Mouse (Mus musculus) cerebellum, adult 9-10 months (tissue): ENCODE measurements around the gene Hcrtr1.
A peak's percentile ranks its signal among the peaks of the same experiment; 100 is the strongest.

Source experiments
- DNase-seq: peaks from one replicate; pipeline ENCODE4 v3.0.0; 2022

Gene Hcrtr1

DNA sequence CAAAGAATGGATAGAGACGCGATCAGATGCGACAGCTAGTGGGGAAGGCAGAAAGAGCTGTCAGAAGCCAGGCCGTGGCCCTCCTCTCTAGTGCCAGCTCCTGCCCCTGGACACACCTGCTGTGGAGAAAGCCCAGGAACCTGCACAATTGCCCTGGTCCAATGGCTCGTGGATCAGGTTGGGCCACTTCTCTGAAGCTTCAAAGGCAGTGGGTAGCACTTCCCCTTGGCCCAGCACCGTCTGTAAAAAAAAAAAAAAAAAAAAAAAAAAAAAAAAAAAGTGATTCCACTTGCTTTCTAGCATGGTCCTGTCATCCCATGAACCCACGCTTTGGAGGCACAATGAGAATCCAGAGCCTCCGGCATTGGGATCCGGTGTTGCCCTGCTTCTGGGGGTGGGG is 28.7 kb upstream of the Hcrtr1 start:
- no peak for DNase-seq

DNA sequence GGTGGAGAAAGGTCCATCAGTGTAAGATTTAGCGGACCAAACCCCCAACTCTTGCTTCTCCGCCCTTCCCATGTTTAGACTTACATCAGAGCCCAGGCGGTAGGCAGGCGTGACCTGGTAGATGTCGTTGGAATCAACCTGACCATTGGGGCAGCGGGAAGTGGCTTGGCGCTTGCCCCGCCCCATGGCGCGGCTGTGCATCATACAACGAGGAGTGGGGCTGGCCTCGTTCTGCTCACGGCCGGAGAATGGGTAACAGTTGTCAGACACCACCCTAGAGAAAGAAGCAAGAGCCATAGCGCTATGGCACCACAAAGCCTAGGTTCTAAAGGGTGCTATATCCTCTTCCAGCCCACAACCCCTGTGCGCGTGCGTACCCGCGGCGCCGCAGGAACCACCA is 28.2 kb upstream of the Hcrtr1 start:
- no peak for DNase-seq

DNA sequence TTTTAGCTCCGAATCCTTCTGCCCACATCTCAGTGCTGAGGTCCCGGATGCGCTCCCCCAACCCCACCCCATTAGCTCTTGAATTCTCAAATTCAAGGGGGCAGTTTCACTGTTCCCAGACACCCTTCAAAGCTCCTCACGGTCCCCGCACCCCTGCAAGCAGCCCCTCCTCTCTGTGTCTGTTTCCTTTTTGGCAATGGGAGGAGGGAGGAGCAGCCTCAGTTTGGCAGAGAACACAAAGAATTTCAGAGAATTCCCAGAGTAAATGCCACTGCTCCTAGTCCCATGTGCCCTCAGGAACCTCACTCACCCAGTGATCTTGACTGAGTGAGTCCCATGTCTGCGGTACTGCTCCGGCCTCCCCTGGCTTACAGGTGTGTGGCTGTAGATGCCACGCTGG is 27.4 kb upstream of the Hcrtr1 start:
- DNase-seq = no peak

DNA sequence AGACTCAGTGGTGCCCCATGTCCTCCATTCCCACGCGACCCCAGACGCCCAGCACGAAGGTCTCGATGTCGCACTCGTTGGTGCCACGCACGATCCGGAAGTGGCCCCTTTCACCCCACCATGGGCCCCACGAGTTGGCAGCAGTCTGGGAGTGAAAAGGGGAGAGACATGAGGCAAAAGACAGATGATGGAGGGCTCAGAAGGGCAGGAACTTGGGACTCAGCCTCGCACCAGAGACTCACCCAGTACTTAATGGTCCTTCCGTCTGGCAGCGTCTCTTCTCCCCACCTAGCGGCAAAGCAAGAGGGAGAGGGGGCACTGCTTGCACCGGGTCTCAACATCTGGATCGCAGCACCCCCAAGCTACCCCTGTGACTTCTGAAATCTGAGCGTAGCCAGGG is 26.9 kb upstream of the Hcrtr1 start:
- DNase-seq = no peak

DNA sequence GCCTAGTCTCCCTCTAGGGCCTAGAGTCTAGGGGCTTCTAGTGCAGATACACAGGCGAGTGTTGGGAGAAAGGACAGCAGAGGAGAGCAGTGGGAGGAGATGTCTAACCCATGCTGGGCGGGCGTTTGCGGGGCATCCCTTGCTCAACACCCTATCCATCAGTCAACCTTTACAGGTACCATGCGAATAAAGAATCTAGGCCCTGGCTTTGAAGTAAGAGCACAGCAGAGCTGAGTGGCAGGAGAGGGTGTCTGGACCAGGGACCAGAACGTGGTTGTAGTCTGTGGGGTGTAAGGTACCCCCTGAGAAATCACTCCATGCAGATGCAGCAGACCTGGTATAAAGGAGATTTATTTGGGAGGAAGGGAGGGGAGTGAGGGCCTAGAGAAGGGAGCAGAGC is 25.0 kb upstream of the Hcrtr1 start:
- no peak for DNase-seq

DNA sequence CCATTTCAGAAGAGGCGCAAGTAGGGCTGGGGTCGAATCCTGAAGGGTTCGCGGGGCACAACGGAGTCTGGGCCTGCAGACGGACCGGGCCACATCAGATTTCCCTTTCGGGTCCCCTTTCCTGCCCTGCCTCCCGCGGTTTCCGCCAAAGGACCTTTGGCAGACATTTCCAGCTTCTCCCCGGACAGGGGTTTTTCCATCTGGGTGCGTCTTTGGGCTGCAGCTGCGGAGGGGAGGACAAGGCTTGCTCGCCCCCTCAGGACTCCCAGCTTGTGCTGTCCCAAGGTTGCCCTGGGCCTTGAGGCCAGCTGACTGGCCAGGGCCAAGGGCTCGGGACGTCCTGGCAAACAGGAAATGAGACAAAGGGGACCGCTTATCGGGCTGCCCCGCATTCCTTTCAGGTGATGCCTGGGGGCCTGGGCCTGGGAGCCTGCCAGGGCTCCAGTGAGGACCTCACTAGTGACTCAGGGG is 24.3 kb upstream of the Hcrtr1 start:
- DNase-seq = no peak

DNA sequence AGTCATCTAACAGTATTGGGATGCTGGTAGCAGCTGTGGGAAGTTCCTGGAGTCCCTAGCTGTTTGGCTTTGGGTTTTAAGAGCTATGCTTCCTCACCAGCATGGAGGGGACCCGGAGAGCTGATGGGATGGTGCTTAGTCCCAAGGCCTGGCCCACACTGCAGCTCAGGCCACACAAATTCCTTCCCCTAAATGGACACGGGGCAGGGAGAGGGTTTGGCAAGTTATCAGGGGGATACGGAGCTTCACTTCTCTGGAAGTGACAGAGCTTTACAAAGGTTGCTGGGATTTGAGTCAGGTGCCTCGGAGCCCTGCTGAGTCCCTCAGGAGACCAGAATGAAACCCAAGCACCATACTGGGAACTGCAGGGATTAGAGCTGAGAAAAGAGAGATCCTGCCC is 22.2 kb upstream of the Hcrtr1 start:
- DNase-seq = no peak

DNA sequence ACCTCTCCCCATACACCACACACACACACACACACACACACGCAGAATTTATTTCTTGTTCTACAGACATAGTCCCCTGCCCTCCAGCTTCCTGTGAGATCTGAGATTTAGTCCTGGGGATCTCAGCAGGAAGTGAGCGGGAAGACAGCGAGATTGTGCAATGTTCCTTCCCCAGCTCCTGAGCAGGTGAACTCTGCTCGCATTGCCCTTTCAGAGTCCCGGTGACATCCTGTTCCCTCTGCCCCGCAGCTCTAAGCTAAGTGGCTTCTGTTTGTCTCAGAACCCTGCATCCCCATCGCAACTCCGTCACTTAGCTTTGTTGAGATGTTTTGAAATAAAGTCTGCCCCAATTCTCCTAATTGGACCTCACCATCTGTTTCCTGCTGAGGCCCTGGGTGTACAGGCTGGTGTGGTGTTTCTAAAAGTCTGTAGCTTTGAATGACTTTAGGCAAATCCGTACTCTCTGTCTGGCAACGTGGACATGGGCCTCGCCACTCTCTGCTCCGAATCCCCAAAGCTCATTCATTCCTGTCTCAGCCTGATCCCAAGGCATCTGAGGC is 17.7 kb upstream of the Hcrtr1 start:
- DNase-seq = no peak

DNA sequence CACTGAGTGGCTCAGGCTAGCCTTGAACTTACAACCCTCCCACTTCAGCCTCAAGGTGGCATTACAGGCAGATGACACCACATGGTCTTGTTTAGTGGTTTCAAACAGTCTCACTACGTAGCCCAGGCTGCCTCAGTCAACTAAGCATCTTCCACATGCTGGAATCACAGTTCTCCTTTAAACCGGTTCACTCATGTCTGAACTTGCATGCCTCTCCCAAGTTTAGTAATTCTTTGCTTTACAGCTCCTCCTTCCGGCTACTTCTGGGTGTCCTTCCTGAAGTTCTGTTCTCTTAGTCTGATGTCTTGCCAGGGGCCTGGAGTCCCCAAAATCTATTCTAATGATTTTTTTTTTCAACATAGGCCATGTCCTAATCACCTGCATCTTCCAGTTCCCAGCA is 15.1 kb upstream of the Hcrtr1 start:
- no peak for DNase-seq

DNA sequence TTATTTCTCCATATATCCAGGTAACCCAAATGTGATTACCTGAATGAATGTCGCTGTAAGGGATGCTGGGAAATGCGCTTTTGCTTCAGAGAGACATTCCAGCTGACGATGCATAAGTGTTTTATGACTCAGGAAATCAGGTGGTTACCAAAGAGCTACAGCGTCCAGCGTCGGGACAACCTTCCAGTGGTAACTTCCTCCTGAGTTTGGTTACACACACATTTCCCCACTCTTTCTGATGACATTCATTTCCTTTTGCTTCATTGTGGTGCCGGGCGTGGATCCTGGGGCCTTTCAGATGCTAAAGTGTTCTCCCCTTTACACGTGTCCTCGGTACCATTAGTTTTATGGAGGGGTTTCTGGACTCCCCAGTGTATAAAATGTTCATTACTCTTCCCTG is 9.2 kb upstream of the Hcrtr1 start:
- no peak for DNase-seq

DNA sequence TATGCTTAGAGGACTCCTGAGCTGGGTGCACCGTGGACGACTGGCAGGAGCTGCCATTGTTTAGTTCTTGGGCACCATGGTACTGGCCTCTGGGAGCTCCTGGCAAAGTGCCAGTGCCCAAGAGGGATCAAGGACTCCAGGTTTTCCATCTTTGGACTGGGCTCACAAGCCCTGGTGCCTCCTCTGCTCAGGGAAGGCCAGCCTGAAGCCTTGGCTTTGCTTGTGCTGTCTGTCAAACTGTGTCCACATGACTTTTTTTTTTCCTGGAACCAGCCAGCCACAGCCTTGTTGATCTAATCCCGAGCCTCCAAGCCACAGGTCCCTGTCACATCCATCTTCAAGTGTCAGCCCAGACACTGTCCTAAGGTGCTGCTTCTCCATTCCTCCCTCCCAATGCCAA is 2.6 kb upstream of the Hcrtr1 start:
- no peak for DNase-seq

DNA sequence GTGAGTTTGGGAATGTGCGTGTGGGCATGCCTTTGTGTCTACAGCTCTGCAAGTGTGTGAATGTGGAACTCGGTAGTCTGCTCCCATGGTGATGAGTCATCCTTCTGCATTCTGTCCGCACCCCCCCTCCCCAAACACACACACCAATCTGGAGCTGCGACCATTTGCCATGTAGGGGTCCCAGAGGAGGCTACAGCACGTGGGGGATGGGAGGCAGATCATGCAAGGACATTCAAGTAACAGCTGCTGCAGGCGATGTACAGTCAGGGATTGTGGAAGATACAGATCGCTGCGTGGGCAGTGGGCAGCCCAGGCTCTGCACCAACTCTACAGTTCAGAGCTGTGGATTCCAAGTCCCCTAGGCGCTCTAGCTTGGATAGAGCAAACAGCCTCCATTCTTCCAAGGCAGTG is 1.8 kb upstream of the Hcrtr1 start:
- DNase-seq = no peak

DNA sequence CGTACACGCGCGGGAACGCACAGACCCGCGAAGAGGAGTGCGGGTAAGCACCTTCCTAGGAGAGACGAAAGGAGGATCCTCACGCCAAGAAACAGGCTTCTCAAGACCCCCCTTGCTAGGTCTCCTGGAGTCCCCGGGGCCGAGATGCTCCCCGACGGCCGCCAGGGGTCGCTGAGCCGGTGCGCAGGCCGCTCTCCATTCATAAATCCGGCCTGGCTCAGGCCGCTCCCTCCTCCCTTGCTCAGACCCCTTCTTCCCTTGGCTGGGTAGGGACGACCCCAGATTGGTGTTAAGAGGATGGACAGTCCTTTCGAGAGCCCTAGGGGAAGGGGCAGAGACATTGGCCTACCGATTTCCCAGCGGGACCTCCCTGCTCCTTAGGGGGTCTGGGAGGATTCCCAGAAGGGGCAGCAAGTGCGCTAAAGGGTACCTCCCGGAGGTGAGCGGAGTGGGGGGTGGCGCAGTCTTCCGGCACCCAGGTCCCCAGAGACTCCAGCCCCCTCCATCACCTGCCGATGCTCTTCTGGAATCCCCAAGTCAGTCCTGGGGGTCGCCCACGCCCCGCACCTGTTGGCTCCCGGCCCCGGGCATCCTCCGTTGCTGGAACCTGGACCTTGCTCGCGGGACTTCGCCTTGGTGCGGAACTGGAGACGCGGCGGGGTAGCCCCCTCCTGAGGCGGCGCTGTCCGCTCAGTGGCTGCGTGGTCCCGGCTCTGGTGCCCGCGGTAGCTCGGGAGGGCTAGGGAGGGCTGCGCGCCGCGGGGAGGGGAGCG is 532 bp downstream of the Hcrtr1 start:
- peak; percentile 35 for DNase-seq

DNA sequence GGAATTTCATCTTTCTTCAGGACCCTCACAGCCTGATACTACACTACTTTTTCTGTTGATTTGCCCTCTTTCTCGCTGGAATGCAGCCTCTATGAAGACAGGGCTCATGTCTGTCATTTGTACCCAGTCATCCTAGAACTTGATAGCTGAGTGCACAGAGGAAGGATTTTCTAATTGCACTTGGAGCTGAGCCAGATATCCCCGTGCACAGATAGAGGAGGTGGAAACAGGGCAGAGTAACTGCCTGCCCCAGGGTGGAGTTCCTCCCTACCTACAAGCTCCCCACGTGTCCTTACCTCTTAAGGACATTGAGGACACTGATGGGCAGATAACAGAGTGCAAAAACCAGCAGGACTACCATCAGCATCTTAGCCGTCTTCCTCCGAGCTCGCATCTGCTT is 5.8 kb downstream of the Hcrtr1 start:
- DNase-seq = no peak

DNA sequence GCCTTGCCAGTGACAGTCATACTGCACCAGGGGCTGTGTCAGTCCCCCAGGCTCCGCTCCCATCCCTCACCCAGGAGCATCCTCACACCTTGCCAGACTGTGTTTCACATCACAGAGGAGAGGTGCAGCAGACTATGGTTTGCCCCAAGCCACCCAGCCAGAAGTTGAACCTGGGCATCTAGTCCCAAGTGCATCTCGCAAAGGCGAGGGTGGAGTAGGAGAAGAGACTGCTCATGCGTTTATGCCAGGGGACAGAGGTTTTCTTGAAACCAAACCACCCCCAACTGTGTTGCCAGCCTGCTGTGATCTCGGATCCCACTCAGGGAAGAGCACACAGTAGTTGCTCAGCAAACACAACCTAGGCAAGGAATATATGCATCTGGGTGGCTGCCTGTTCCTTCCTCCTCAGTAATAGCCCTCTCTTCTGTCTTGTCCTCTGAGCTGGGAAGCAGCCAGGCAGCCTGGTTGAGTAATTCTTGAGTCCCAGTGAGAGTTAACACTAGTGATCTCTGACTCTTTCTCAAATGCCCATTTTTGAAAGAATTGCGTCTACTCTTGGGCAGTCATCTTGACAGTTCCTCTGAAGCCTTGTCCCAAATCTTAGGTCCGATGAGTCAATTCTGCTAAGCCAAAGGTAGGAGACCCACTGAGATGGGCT is 7.6 kb downstream of the Hcrtr1 start:
- DNase-seq = no peak

DNA sequence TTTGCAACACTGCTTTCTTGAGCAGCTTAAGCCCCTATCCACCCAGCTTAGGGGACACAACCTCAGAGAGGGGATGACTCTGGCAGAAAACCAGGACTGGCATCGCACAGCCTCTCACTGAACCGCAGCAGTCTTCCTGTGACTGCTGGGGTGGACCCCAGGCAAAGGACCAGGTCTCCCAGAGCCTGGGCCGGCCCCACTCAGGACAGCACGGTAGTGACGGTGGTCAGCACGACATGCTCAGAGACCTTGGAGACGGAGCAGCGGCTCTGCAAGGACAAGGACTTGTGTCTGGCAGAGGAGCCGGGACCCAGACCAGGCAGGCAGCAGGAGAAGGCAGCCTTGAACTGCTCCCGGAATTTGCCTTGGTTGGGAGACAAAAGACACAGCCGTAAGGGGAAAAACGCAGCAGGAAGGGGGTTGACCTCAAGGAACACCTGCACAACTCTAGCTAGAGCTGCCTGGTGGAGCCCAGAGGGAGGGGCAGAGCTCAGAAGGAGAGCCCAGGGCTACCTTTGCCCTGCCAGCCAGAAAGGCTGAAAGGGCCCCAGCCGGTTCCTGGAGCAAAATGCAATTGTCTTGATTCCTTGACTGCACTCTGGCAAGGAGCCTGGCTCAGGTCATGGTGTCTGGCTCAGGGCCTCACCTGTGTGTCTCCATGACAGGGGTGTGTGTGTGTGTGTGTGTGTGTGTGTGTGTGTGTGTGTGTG is 8.4 kb downstream of the Hcrtr1 start:
- no peak for DNase-seq

DNA sequence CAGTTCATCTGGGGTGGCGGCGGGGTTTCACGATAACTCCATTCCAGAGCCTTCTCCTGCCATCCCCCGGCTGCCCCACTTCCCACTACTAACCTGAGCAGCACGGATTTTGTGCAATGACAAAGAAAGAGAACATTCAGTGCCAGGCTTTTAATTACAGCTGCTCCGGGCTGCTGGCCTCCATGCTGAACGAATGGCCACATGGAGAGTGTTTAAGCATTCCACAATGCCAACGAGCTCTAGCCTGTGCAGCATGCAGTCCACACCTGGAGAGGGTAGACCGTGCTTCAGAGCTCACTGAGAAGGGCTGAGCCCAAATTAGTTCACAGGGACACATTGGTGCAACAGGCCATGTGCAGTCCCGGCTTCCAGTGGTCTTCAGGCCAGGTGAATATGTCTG is 9.1 kb downstream of the Hcrtr1 start:
- no peak for DNase-seq

DNA sequence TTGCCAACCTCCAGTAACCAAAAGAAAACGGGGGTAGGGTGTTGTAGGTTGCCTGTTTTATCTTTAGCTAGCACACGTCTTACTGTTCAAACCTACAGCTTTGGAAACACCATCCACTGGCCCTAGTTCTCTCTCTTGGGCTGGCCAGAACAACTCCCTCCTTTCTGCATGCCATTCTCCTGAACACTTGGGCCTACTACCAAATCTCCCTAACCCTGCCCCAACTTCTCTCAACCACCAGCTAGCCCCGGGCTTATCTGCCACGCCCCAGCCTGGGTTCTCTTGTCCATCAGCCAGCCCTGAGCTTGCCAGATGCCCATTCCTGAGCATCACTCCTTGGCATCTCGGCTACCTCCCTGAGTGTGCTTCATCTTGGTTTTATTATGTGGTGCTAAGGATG is 10.3 kb downstream of the Hcrtr1 start:
- DNase-seq = no peak

DNA sequence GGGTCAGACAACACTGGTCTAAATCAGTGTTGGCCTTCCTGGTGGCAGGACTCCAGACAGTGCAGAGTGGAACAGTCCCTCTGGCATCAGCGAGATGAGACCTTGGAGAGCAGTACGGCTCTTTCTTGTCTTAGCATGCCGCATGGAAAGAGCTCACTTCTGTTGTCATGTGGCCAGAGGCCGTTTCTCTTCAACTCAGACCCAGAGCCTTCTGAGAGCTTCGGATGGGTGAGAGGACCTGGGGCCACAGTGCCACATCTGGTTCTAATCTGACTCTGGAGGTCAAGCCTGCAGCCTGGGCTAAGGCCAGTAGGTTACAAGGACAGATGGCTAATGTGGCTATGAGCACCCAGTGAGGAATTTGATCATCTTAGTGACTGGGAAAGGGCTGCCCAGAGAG is 13.2 kb downstream of the Hcrtr1 start:
- DNase-seq = no peak

DNA sequence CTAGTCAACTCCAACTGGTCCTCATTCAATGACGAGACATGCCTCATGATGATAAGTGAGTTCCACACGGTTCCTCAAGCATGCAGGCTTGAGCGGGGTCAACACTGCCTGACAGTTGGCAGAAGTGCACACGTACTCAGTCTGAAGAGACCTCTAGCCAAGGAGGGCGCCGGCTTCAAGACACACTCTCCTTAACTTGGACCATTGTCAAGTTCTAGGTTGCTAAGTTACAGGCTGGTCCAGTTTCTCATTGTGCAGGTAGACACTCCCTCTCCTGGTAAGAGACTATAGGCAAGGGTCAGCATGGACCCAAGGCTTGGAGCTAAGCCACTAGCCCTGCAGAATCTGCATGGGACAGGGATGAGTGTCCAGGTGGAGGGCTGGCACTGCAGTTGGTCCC is 14.0 kb downstream of the Hcrtr1 start:
- no peak for DNase-seq

DNA sequence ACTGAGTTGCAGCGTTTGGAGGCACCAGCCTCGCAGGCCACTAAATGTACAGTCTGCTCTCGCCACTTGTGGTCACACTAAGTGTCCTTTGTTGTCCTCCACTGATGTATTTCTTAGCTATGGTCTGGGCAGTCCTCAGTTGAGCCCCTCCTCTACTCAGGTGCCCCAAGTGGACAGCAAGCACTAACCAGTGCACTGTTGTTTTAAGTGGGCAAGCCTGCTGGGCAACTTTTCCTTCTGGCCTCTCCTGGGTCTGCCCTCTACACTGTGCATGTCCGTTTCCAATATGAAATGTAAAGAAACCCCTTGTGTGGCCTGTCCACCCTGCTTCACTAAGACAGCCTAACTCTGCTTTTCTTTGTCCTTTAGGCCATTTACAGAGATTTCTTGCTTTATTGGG is 15.0 kb downstream of the Hcrtr1 start:
- no peak for DNase-seq

DNA sequence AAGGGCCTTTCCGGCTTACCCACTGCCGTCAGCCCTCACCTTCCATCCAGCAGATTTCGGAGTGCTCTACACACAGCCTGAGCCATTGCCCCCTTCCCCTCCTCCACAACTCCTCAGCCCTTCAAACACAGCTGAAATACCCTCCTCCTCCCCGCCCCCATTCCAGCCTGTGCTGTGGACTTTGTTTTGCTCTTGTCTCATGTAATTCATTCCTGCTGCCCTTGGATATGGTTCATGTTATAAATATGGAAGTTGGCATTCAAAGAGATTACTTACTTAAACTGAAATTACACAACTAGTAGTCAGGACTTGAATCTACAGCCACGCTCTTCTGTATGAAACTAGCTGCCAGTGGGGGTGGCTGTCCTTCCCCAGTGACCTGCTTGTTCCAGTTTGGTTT is 16.1 kb downstream of the Hcrtr1 start:
- DNase-seq = no peak

DNA sequence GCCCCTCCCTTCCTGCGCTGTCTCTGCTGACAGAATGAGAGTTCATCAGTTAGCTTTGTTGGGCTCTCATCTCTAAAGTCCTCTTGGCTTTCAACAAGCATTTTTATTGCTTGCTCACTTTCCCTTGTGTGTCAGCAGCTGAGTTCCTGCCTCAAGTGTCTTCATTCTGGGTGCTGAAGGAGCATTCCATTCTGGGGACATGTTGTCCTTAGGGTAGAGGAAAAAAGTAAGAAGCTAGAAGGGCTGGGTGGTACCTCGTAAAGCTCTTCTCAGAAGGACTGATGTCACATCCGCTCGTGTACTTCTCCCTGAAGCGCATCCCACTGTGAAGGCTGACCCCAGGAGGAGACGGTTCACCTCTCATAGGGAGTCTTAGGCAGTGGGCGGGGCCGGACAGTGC is 17.6 kb downstream of the Hcrtr1 start:
- no peak for DNase-seq

DNA sequence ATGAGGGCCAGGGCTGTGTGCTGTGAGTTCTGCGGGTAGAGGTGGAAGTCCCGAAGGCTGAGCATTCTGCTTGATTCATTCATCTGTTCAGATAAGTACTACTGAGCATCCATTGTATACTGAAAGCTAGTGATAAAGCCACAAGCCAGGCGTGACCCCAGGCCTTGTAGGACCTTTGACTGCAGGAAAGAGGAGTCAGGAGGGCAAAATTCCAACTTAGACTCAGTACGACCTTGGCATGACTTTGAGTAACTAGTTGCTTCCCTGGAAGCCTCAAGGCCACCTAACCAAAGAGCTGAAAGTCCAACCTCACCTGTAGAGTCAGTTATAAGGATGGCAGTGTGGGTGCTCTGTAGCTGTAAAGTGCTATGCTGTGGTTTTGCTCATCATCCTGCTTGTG is 18.4 kb downstream of the Hcrtr1 start:
- DNase-seq = no peak
